Mouse (Mus musculus): ENCODE data around the gene Ubn1. TPM values are rescaled to one million over a fixed set of nuclear protein-coding genes. Genes with fewer than 3 reads are reported as not detected.

Gene Ubn1
- total RNA-seq, 1 experiment = 16.0 TPM

DNA sequence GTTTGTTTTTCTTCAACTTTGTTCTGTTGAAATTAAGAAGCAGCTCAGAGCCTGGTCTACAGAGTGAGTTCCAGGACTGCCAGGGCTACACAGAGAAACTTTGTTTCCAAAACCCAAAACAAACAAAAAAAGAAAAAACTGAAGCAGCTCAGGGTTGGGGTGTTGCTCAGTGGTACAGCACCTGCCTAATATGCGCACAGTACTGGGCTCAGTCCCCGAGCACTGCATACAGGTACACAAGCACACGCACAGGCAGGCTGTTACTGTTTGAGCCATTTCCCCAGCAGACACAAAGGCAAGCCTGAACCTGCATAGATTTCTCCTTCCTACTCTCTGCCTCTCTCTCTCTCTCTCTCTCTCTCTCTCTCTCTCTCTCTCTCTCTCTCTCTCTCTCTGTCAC is 61.2 kb downstream of the Ubn1 start:
- TF ChIP-seq MAFK (IDR thresholded peaks at IDR 0.05; ENCODE audit: insufficient read depth, low read depth, low read length) = no peak
- no peak for TF ChIP-seq HCFC1 (IDR thresholded peaks at IDR 0.05; ENCODE audit: borderline replicate concordance, insufficient read depth, low read length)
- TF ChIP-seq ZNF384 (IDR thresholded peaks at IDR 0.05; ENCODE audit: low read depth, low read length) = no peak
- no peak for TF ChIP-seq ZC3H11A (IDR thresholded peaks at IDR 0.05; ENCODE audit: borderline replicate concordance, low read depth, low read length)
- no peak for TF ChIP-seq CHD2 (IDR thresholded peaks at IDR 0.05; ENCODE audit: low read depth, low read length)
- no peaks in the 10 kb centered on the region for H3K36me3 ChIP-seq (ENCODE audit: control insufficient read depth, insufficient read depth, low read length, poor library complexity, severe bottlenecking)

DNA sequence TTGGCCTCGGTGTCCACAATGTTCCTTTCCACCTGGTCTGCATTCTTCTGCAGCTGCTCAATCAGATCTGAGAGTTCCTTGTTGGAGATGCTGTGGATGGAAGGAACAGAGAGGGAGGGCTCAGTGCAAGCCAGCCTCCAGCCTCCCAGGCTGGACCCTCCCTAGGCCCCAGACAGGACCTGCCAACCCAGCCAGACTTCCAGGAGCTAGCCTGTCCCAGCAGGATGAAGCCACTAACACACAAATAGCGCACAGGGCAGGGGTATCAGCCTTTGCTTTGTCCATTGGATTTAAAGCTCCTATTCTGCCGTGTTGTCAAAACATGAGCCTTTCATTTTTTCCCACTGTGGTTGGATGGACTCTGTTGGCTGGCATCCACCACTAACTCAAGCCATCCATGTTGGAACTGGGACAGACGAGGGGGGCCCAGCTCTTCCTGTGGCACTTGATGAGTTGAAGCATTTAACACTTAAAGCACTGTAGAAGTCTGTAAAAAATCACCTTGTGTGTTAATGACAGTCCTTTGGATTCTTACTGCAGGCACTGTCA is 63.2 kb downstream of the Ubn1 start:
- H3K27ac ChIP-seq (ENCODE audit: insufficient read depth, low read depth, low read length, poor library complexity, severe bottlenecking) = no peak overlapping the region
- H3K4me3 ChIP-seq (ENCODE audit: insufficient read depth in 1 of 2, low read depth in 1 of 2, low read length in 2 of 2, poor library complexity in 1 of 2, severe bottlenecking in 1 of 2) = no peak overlapping the region
- TF ChIP-seq ZNF384 (IDR thresholded peaks at IDR 0.05; ENCODE audit: low read depth, low read length) = no peak
- no peak for TF ChIP-seq MAFK (IDR thresholded peaks at IDR 0.05; ENCODE audit: insufficient read depth, low read depth, low read length)
- no peak for TF ChIP-seq CHD2 (IDR thresholded peaks at IDR 0.05; ENCODE audit: low read depth, low read length)
- TF ChIP-seq ZC3H11A (IDR thresholded peaks at IDR 0.05; ENCODE audit: borderline replicate concordance, low read depth, low read length) = no peak
- no peak for TF ChIP-seq HCFC1 (IDR thresholded peaks at IDR 0.05; ENCODE audit: borderline replicate concordance, insufficient read depth, low read length)
- peaks cover 5 to 6% of the 10 kb centered on the region in 2 experiments; a peak in 3 of 4 replicates for H3K4me1 ChIP-seq (ENCODE audit: control insufficient read depth in 2 of 2, insufficient read depth in 2 of 2, low read length in 2 of 2, poor library complexity in 1 of 2)
- in situ Hi-C loops (cut with MboI; ENCODE audit: low sequenced_read_pairs in 2 of 2, unreplicated experiment in 2 of 2) = no loop called here
- no peaks in the 10 kb centered on the region for H3K9me3 ChIP-seq (ENCODE audit: control insufficient read depth, insufficient read depth, low read depth, low read length)
- H3K36me3 ChIP-seq (ENCODE audit: control insufficient read depth, insufficient read depth, low read length, poor library complexity, severe bottlenecking) = no peaks in the 10 kb centered on the region
- DNase-seq (ENCODE audit: low read depth, low spot score) = no peak
- no peak overlapping the region for H3K9ac ChIP-seq (ENCODE audit: insufficient read depth, low read depth, low read length, poor library complexity, severe bottlenecking)

More for the DNA sequence above, 61.2 kb downstream of the Ubn1 start:
- no peaks in the 10 kb centered on the region for H3K9me3 ChIP-seq (ENCODE audit: control insufficient read depth, insufficient read depth, low read depth, low read length)
- H3K9ac ChIP-seq (ENCODE audit: insufficient read depth, low read depth, low read length, poor library complexity, severe bottlenecking) = no peak overlapping the region
- H3K4me3 ChIP-seq (ENCODE audit: insufficient read depth in 1 of 2, low read depth in 1 of 2, low read length in 2 of 2, poor library complexity in 1 of 2, severe bottlenecking in 1 of 2) = no peak overlapping the region
- in situ Hi-C loops (cut with MboI; ENCODE audit: low sequenced_read_pairs in 2 of 2, unreplicated experiment in 2 of 2) = no loop called here
- no peak for DNase-seq (ENCODE audit: low read depth, low spot score)
- peaks cover 5 to 6% of the 10 kb centered on the region in 2 experiments; a peak in 3 of 4 replicates for H3K4me1 ChIP-seq (ENCODE audit: control insufficient read depth in 2 of 2, insufficient read depth in 2 of 2, low read length in 2 of 2, poor library complexity in 1 of 2)
- no peak overlapping the region for H3K27ac ChIP-seq (ENCODE audit: insufficient read depth, low read depth, low read length, poor library complexity, severe bottlenecking)

DNA sequence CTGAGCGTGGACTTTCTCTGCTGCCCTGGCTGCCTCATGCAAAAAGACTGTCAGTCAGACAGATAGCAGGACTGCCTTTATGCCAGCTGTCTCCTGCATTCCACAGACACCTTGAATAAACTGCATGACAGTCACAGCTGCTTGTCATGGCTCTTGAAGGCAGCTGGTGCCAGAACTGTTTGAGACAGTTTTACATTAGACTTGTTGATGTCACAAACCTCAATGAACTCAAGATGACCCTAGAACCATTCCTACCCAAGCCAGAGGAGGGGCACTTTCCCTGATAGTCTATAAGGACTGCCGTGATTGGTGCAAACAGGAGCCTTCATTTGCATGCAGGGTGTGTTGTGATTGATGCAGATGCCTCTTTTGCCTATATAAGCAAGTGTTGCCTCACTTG is 63.7 kb downstream of the Ubn1 start:
- Histone ChIP-seq H3K36me3 (ENCODE audit: control insufficient read depth, insufficient read depth, low read length, poor library complexity, severe bottlenecking) (no peaks in the 10 kb centered on the region), H3K27ac (ENCODE audit: insufficient read depth, low read depth, low read length, poor library complexity, severe bottlenecking) (no peak overlapping the region), H3K9me3 (ENCODE audit: control insufficient read depth, insufficient read depth, low read depth, low read length) (no peaks in the 10 kb centered on the region), H3K9ac (ENCODE audit: insufficient read depth, low read depth, low read length, poor library complexity, severe bottlenecking) (no peak overlapping the region), H3K4me3 (ENCODE audit: insufficient read depth in 1 of 2, low read depth in 1 of 2, low read length in 2 of 2, poor library complexity in 1 of 2, severe bottlenecking in 1 of 2) (no peak overlapping the region), H3K4me1 (ENCODE audit: control insufficient read depth in 2 of 2, insufficient read depth in 2 of 2, low read length in 2 of 2, poor library complexity in 1 of 2) (peaks cover 5 to 6% of the 10 kb centered on the region in 2 experiments; a peak in 3 of 4 replicates)
- no peak for DNase-seq (ENCODE audit: low read depth, low spot score)
- in situ Hi-C loops (cut with MboI; ENCODE audit: low sequenced_read_pairs in 2 of 2, unreplicated experiment in 2 of 2) = no loop called here
- TF ChIP-seq CHD2 (IDR thresholded peaks at IDR 0.05; ENCODE audit: low read depth, low read length) (no peak), ZNF384 (IDR thresholded peaks at IDR 0.05; ENCODE audit: low read depth, low read length) (no peak), HCFC1 (IDR thresholded peaks at IDR 0.05; ENCODE audit: borderline replicate concordance, insufficient read depth, low read length) (no peak), ZC3H11A (IDR thresholded peaks at IDR 0.05; ENCODE audit: borderline replicate concordance, low read depth, low read length) (no peak), MAFK (IDR thresholded peaks at IDR 0.05; ENCODE audit: insufficient read depth, low read depth, low read length) (no peak)

DNA sequence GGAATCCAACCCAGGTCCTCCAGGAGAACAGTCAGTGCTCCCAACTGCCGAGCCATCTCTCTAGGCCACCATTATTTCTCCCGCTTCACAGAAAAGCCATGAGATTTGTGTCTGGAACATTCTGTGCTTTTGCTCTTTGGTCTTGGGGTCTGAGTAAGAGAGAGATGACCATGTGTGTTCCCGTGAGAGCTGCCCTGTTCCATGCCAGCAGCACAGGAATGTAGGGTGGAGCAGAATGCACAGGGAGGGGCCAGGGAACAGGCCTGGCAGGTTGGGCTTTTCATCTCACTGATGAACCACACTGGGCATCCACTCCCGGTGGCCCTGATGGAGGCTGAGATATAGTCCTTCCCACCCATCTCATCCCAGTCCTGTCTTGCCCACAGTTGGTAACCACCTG is 69.5 kb downstream of the Ubn1 start:
- no peak overlapping the region for H3K4me3 ChIP-seq (ENCODE audit: insufficient read depth in 1 of 2, low read depth in 1 of 2, low read length in 2 of 2, poor library complexity in 1 of 2, severe bottlenecking in 1 of 2)
- TF ChIP-seq CHD2 (IDR thresholded peaks at IDR 0.05; ENCODE audit: low read depth, low read length) (no peak), ZNF384 (IDR thresholded peaks at IDR 0.05; ENCODE audit: low read depth, low read length) (no peak), ZC3H11A (IDR thresholded peaks at IDR 0.05; ENCODE audit: borderline replicate concordance, low read depth, low read length) (no peak), HCFC1 (IDR thresholded peaks at IDR 0.05; ENCODE audit: borderline replicate concordance, insufficient read depth, low read length) (no peak), MAFK (IDR thresholded peaks at IDR 0.05; ENCODE audit: insufficient read depth, low read depth, low read length) (no peak)
- no peak overlapping the region for H3K9ac ChIP-seq (ENCODE audit: insufficient read depth, low read depth, low read length, poor library complexity, severe bottlenecking)
- H3K27ac ChIP-seq (ENCODE audit: insufficient read depth, low read depth, low read length, poor library complexity, severe bottlenecking) = no peak overlapping the region
- in situ Hi-C loops (cut with MboI; ENCODE audit: low sequenced_read_pairs in 2 of 2, unreplicated experiment in 2 of 2) = no loop called here
- peaks cover 0 to 4% of the 10 kb centered on the region in 2 experiments; a peak in 1 of 4 replicates for H3K4me1 ChIP-seq (ENCODE audit: control insufficient read depth in 2 of 2, insufficient read depth in 2 of 2, low read length in 2 of 2, poor library complexity in 1 of 2)
- H3K36me3 ChIP-seq (ENCODE audit: control insufficient read depth, insufficient read depth, low read length, poor library complexity, severe bottlenecking) = no peaks in the 10 kb centered on the region
- no peak for DNase-seq (ENCODE audit: low read depth, low spot score)
- H3K9me3 ChIP-seq (ENCODE audit: control insufficient read depth, insufficient read depth, low read depth, low read length) = no peaks in the 10 kb centered on the region

All from ES-E14 (cell line).